Mouse (Mus musculus) cortical plate, adult 2 months (tissue): Measurements from ENCODE around the gene Celsr3.

ENCODE experiments used
- CTCF ChIP-seq: fragments of 200-500 bp; IDR thresholded peaks from 2 replicates; pipeline ENCODE4 v1.5.1; 2011; ENCODE audit warnings: mild to moderate bottlenecking, control low read depth, low read length; ENCODE audit not compliant: insufficient read depth; ENCODE audit errors: extremely low read depth
- POLR2A ChIP-seq: fragments of 200-500 bp; IDR thresholded peaks from 2 replicates; pipeline ENCODE4 v1.6.1; 2011; ENCODE audit warnings: mild to moderate bottlenecking, low read length, control low read depth; ENCODE audit not compliant: insufficient read depth; ENCODE audit errors: extremely low read depth

DNA sequence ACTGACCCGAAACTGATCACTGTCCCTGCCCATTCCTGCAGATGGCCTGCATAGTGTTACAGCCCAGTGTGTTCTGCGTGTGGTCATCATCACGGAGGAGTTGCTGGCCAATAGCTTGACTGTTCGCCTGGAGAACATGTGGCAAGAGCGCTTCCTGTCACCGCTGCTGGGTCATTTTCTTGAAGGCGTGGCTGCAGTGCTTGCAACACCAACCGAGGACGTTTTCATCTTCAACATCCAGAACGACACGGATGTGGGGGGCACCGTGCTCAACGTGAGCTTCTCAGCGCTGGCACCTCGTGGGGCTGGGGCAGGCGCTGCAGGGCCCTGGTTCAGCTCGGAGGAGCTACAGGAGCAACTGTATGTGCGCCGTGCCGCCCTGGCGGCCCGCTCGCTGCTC, 5.5 kb downstream of the Celsr3 start:
- TF ChIP-seq CTCF (no peak), POLR2A (no peak)
